ENCODE assay signal across 8 mouse cellular contexts in genomic region chr8:121948321-121949145, GRCm38 (mm10). TPM values are rescaled to one million over a fixed set of nuclear protein-coding genes. Genes with fewer than 3 reads are reported as not detected.
DNase-seq lines count a peak whose midpoint lies in the region; ATAC-seq lines count a peak whose summit lies in the region.

No protein-coding gene starts in this region.

- peak overlapping the region; percentile 64 for H3K4me2 ChIP-seq in forebrain, embryonic 12.5 days
- peak overlapping the region; percentile 67 for H3K4me2 ChIP-seq in limb, embryonic 15.5 days
- peak overlapping the region; percentile 60 for H3K4me2 ChIP-seq in stomach, embryonic 16.5 days (ENCODE audit: low read depth, low read length)

- no peak for ATAC-seq in forebrain, embryonic 12.5 days (ENCODE audit: low FRiP score)
- no peak for ATAC-seq in limb, embryonic 15.5 days (ENCODE audit: insufficient number of reproducible peaks, low FRiP score, low TSS enrichment, low read depth)
- no peak for ATAC-seq in stomach, embryonic 16.5 days (ENCODE audit: insufficient read depth, low FRiP score)
- no peak for ATAC-seq in megakaryocyte progenitor cell, adult 5-6 weeks (replicated peaks; ENCODE audit: poor library complexity)

- no peaks in the 10 kb centered on the region for H3K27me3 ChIP-seq in forebrain, embryonic 12.5 days
- no peaks in the 10 kb centered on the region for H3K27me3 ChIP-seq in limb, embryonic 15.5 days
- H3K27me3 ChIP-seq in stomach, embryonic 16.5 days (ENCODE audit: control insufficient read depth, insufficient read depth, low read length) = no peaks in the 10 kb centered on the region

- DNase-seq in cerebellum, adult 9-10 months = peak; percentile 69
- no peak for DNase-seq in cerebellum, postnatal 36 days
- DNase-seq in B cell, adult 2 months = peak; percentile 9 to 16
- no peak for DNase-seq in right cerebral cortex, postnatal 14 days

- peak overlapping the region; percentile 90 for H3K27ac ChIP-seq in forebrain, embryonic 12.5 days
- peak overlapping the region; percentile 88 for H3K27ac ChIP-seq in limb, embryonic 15.5 days
- peak overlapping the region; percentile 92 for H3K27ac ChIP-seq in stomach, embryonic 16.5 days (ENCODE audit: low read length)

- WGBS in forebrain, embryonic 12.5 days = 58% methylated on average over 19 of the region's 19 CpGs
- WGBS in limb, embryonic 15.5 days = 49% methylated on average over 19 of the region's 19 CpGs
- WGBS in stomach, embryonic 16.5 days = 49% methylated on average over 19 of the region's 19 CpGs

- peak overlapping the region; percentile 34 for H3K4me3 ChIP-seq in forebrain, embryonic 12.5 days (replicated peaks)
- H3K4me3 ChIP-seq in limb, embryonic 15.5 days = peak overlapping the region; percentile 37
- H3K4me3 ChIP-seq in stomach, embryonic 16.5 days (replicated peaks; ENCODE audit: low read length) = peak overlapping the region; percentile 41

- H3K4me1 ChIP-seq in forebrain, embryonic 12.5 days = peaks cover 51% of the 10 kb centered on the region
- peaks cover 54% of the 10 kb centered on the region for H3K4me1 ChIP-seq in limb, embryonic 15.5 days
- H3K4me1 ChIP-seq in stomach, embryonic 16.5 days (ENCODE audit: control insufficient read depth, insufficient read depth, low read length) = peaks cover 47% of the 10 kb centered on the region

- H3K36me3 ChIP-seq in forebrain, embryonic 12.5 days (replicated peaks) = peaks cover 2% of the 10 kb centered on the region; the same call in 1 of the 2 replicates
- peaks cover 10% of the 10 kb centered on the region; the same call in 1 of the 2 replicates for H3K36me3 ChIP-seq in limb, embryonic 15.5 days
- no peaks in the 10 kb centered on the region for H3K36me3 ChIP-seq in stomach, embryonic 16.5 days (ENCODE audit: control insufficient read depth, insufficient read depth, low read length)

- peak overlapping the region; percentile 50; the same call in 1 of the 2 replicates for H3K9ac ChIP-seq in forebrain, embryonic 12.5 days
- peak overlapping the region; percentile 26; the same call in 1 of the 2 replicates for H3K9ac ChIP-seq in limb, embryonic 15.5 days
- H3K9ac ChIP-seq in stomach, embryonic 16.5 days (ENCODE audit: low read length) = peak overlapping the region; percentile 63

- H3K9me3 ChIP-seq in forebrain, embryonic 12.5 days = no peaks in the 10 kb centered on the region
- H3K9me3 ChIP-seq in limb, embryonic 15.5 days = no peaks in the 10 kb centered on the region
- H3K9me3 ChIP-seq in stomach, embryonic 16.5 days (replicated peaks; ENCODE audit: control insufficient read depth, low read length) = no peaks in the 10 kb centered on the region

RNA-seq across cellular contexts. Expression of gene Banp, which starts 1.0 kb away (rescaled TPM):
- polyA plus RNA-seq in forebrain, embryonic 12.5 days (2016; fragmentation: Nextera tagmentation; extraction: Ambion mirVana) = 49.1 and 65.9 TPM in 2 replicates
- polyA plus RNA-seq in limb, embryonic 15.5 days (2015; fragmentation: Nextera tagmentation; extraction: Ambion mirVana) = 42.3 and 44.8 TPM in 2 replicates
- 35.9 and 36.4 TPM in 2 replicates for polyA plus RNA-seq in stomach, embryonic 16.5 days (2015; fragmentation: Nextera tagmentation; extraction: Ambion mirVana)
- total RNA-seq in megakaryocyte progenitor cell, adult 5-6 weeks (2015) = 7.5 and 9.0 TPM in 2 replicates
- total RNA-seq in megakaryocyte progenitor cell, adult 5-6 weeks (2017) = 21.8 and 41.2 TPM in 2 replicates

RNA-seq across cellular contexts. Expression of gene Car5a, which starts 3.8 kb away (rescaled TPM):
- 0.31 TPM in 1 of 2 replicates, not detected in the other for polyA plus RNA-seq in forebrain, embryonic 12.5 days (2016; fragmentation: Nextera tagmentation; extraction: Ambion mirVana)
- polyA plus RNA-seq in limb, embryonic 15.5 days (2015; fragmentation: Nextera tagmentation; extraction: Ambion mirVana) = 0.17 TPM in 1 of 2 replicates, not detected in the other
- polyA plus RNA-seq in stomach, embryonic 16.5 days (2015; fragmentation: Nextera tagmentation; extraction: Ambion mirVana) = 0.19 and 0.40 TPM in 2 replicates
- not detected in 2 replicates for total RNA-seq in megakaryocyte progenitor cell, adult 5-6 weeks (2015)
- total RNA-seq in megakaryocyte progenitor cell, adult 5-6 weeks (2017) = not detected in 2 replicates

RNA-seq across cellular contexts. Expression of gene Slc7a5, which starts 41.0 kb away (rescaled TPM):
- polyA plus RNA-seq in forebrain, embryonic 12.5 days (2016; fragmentation: Nextera tagmentation; extraction: Ambion mirVana) = 34.7 and 37.6 TPM in 2 replicates
- polyA plus RNA-seq in limb, embryonic 15.5 days (2015; fragmentation: Nextera tagmentation; extraction: Ambion mirVana) = 24.5 and 27.4 TPM in 2 replicates
- 19.8 and 20.0 TPM in 2 replicates for polyA plus RNA-seq in stomach, embryonic 16.5 days (2015; fragmentation: Nextera tagmentation; extraction: Ambion mirVana)
- 46.4 and 57.5 TPM in 2 replicates for total RNA-seq in megakaryocyte progenitor cell, adult 5-6 weeks (2015)
- total RNA-seq in megakaryocyte progenitor cell, adult 5-6 weeks (2017) = 25.8 and 31.7 TPM in 2 replicates

Comparison
In these comparisons a context has a peak if more than half of its experiments do, and no peak if none do; other contexts are left out.
1. DNase-seq: peak in cerebellum, adult 9-10 months (single experiment) and B cell, adult 2 months (2 of 2); none in cerebellum, postnatal 36 days (0 of 2) and right cerebral cortex, postnatal 14 days (single experiment).
2. Peak in every context shown above with its lines, with median percentiles within 50 percentile points of each other: H3K27ac ChIP-seq, H3K4me2 ChIP-seq, H3K4me3 ChIP-seq and H3K9ac ChIP-seq.